Mouse (Mus musculus): ENCODE data around the gene Il17ra. TPM values are rescaled to one million over a fixed set of nuclear protein-coding genes. Genes with fewer than 3 reads are reported as not detected.
A peak's percentile ranks its signal among the peaks of the same experiment; 100 is the strongest.

The Il17ra gene
- total and polyA plus RNA-seq, 2 experiments: 3.6 to 20.7 TPM

DNA sequence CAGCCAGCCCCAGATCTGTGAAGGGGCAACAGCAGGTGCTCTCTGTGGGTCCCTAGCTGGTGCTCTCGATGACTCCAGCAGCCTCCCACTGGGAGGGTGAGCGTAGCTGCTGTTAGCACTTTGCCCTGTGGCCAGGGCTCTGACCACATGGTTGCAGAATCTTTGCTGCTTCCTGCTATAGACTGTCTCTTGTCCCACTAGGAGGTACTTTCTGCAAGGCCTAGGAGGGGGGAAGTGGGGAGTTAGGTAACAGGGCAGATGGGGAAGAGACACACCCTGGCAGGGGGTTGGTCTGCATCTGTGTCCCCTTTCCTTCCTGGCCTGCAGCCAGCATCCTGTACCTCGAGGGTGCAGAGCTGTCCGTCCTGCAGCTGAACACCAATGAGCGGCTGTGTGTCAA, 10.4 kb downstream of the Il17ra start:
- Histone ChIP-seq H3K27me3 (ENCODE audit: control insufficient read depth, insufficient read depth, low read length) (no peaks in the 10 kb centered on the region), H3K79me2 (ENCODE audit: control insufficient read depth, insufficient read depth, low read length) (no peaks in the 10 kb centered on the region; the same call in 1 of the 2 replicates), H3K9ac (ENCODE audit: low read depth, low read length) (no peak overlapping the region), H3K27ac (replicated peaks; ENCODE audit: insufficient read depth, low read depth, low read length) (no peak overlapping the region), H3K36me3 (ENCODE audit: control insufficient read depth, insufficient read depth, low read length) (peaks cover 4% of the 10 kb centered on the region; the same call in 1 of the 2 replicates), H3K4me3 (ENCODE audit: insufficient read depth, low read depth, low read length) (no peak overlapping the region), H3K4me1 (ENCODE audit: control insufficient read depth, insufficient read depth, low read length) (peaks cover 9% of the 10 kb centered on the region)
- WGBS: 36% methylated on average over 5 of the region's 5 CpGs
- TF ChIP-seq CTCF (IDR thresholded peaks at IDR 0.05; ENCODE audit: low read depth, low read length) (no peak), POLR2A (IDR thresholded peaks at IDR 0.05; ENCODE audit: extremely low read depth, insufficient read depth, low read length) (no peak)
- peak; percentile 29 for DNase-seq (ENCODE audit: extremely low read depth, low read depth, low spot score)

DNA sequence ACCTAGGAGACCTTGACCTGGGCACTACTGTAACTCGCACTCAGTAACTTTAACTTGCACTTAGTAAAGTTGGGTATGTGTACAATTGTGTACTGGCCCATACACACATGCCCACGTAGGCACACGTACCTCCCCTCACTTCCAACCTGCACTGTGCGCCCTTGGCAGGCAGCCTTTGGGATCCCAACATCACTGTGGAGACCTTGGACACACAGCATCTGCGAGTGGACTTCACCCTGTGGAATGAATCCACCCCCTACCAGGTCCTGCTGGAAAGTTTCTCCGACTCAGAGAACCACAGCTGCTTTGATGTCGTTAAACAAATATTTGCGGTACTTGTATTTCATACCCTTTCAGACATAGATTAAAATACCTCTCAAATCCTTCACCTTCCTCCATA, 12.2 kb downstream of the Il17ra start:
- H3K27ac ChIP-seq (replicated peaks; ENCODE audit: insufficient read depth, low read depth, low read length): no peak overlapping the region
- no peak overlapping the region for H3K4me3 ChIP-seq (ENCODE audit: insufficient read depth, low read depth, low read length)
- peaks cover 8% of the 10 kb centered on the region; the same call in 1 of the 2 replicates for H3K36me3 ChIP-seq (ENCODE audit: control insufficient read depth, insufficient read depth, low read length)
- 24% methylated on average over 8 of the region's 8 CpGs for WGBS
- no peak overlapping the region for H3K9ac ChIP-seq (ENCODE audit: low read depth, low read length)
- H3K4me1 ChIP-seq (ENCODE audit: control insufficient read depth, insufficient read depth, low read length): peaks cover 6% of the 10 kb centered on the region
- no peaks in the 10 kb centered on the region; the same call in 1 of the 2 replicates for H3K79me2 ChIP-seq (ENCODE audit: control insufficient read depth, insufficient read depth, low read length)
- TF ChIP-seq POLR2A (IDR thresholded peaks at IDR 0.05; ENCODE audit: extremely low read depth, insufficient read depth, low read length) (no peak), CTCF (IDR thresholded peaks at IDR 0.05; ENCODE audit: low read depth, low read length) (no peak)
- no peaks in the 10 kb centered on the region for H3K27me3 ChIP-seq (ENCODE audit: control insufficient read depth, insufficient read depth, low read length)
- DNase-seq (ENCODE audit: extremely low read depth, low read depth, low spot score): peak; percentile 80

DNA sequence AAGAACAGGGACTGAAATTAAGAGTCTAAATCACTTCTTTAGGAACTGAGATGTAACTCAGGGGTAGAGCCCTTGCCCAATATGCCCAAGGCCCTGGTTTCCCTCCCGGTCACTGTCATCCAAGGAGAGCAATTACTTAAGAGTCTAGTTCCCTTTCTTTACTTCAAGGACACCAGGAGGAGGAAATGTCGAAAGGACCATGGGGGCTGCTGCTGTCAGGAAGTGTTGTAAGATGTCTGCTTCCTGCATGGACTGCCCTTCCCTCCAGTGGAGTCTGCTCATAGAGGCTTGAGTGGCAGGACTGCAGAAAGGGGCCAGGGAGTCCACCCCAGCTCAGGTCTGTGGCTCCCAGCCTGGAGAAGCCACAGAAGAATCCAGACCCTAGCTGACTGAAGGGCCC, 16.3 kb downstream of the Il17ra start:
- no peak overlapping the region for H3K27ac ChIP-seq (replicated peaks; ENCODE audit: insufficient read depth, low read depth, low read length)
- H3K36me3 ChIP-seq (ENCODE audit: control insufficient read depth, insufficient read depth, low read length): peaks cover 8% of the 10 kb centered on the region; the same call in 1 of the 2 replicates
- no peaks in the 10 kb centered on the region for H3K27me3 ChIP-seq (ENCODE audit: control insufficient read depth, insufficient read depth, low read length)
- no peaks in the 10 kb centered on the region for H3K79me2 ChIP-seq (ENCODE audit: control insufficient read depth, insufficient read depth, low read length)
- H3K9ac ChIP-seq (ENCODE audit: low read depth, low read length): no peak overlapping the region
- no peak for TF ChIP-seq CTCF (IDR thresholded peaks at IDR 0.05; ENCODE audit: low read depth, low read length)
- no peak for TF ChIP-seq POLR2A (IDR thresholded peaks at IDR 0.05; ENCODE audit: extremely low read depth, insufficient read depth, low read length)
- H3K4me1 ChIP-seq (ENCODE audit: control insufficient read depth, insufficient read depth, low read length): peaks cover 4% of the 10 kb centered on the region
- H3K4me3 ChIP-seq (ENCODE audit: insufficient read depth, low read depth, low read length): no peak overlapping the region
- 68% methylated on average over 2 of the region's 2 CpGs for WGBS
- peak; percentile 39 for DNase-seq (ENCODE audit: extremely low read depth, low read depth, low spot score)

DNA sequence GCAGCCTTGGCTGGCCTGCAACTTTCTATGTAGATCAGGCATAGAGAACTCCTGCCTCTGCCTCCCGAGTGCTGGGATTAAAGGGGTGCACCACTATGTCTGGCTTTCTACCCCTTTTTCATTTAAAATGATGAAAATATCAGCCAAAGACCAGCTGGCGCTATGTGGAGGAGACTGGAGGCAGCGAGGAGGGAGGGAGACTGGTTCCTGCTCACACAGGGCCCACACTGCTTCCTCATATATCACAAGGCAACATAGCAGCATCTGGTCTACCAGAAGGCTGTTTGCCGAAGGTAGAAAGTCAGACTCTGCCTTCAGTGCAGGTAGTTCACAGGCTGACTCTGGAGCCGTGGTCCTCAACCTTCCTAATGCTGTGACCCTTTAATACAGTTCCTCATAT, 17.3 kb downstream of the Il17ra start:
- H3K27me3 ChIP-seq (ENCODE audit: control insufficient read depth, insufficient read depth, low read length): no peaks in the 10 kb centered on the region
- no peaks in the 10 kb centered on the region for H3K79me2 ChIP-seq (ENCODE audit: control insufficient read depth, insufficient read depth, low read length)
- no peak overlapping the region for H3K9ac ChIP-seq (ENCODE audit: low read depth, low read length)
- no peak overlapping the region for H3K4me3 ChIP-seq (ENCODE audit: insufficient read depth, low read depth, low read length)
- peaks cover 8% of the 10 kb centered on the region; the same call in 1 of the 2 replicates for H3K36me3 ChIP-seq (ENCODE audit: control insufficient read depth, insufficient read depth, low read length)
- WGBS: 94% methylated on average over 5 of the region's 5 CpGs
- H3K4me1 ChIP-seq (ENCODE audit: control insufficient read depth, insufficient read depth, low read length): peaks cover 4% of the 10 kb centered on the region
- TF ChIP-seq POLR2A (IDR thresholded peaks at IDR 0.05; ENCODE audit: extremely low read depth, insufficient read depth, low read length): no peak
- TF ChIP-seq CTCF (IDR thresholded peaks at IDR 0.05; ENCODE audit: low read depth, low read length): no peak
- DNase-seq (ENCODE audit: extremely low read depth, low read depth, low spot score): no peak
- no peak overlapping the region for H3K27ac ChIP-seq (replicated peaks; ENCODE audit: insufficient read depth, low read depth, low read length)

DNA sequence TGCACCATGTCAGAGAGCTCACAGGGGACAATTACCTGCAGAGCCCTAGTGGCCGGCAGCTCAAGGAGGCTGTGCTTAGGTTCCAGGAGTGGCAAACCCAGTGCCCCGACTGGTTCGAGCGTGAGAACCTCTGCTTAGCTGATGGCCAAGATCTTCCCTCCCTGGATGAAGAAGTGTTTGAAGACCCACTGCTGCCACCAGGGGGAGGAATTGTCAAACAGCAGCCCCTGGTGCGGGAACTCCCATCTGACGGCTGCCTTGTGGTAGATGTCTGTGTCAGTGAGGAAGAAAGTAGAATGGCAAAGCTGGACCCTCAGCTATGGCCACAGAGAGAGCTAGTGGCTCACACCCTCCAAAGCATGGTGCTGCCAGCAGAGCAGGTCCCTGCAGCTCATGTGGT, 18.5 kb downstream of the Il17ra start:
- Histone ChIP-seq H3K27ac (replicated peaks; ENCODE audit: insufficient read depth, low read depth, low read length) (no peak overlapping the region), H3K4me3 (ENCODE audit: insufficient read depth, low read depth, low read length) (no peak overlapping the region), H3K36me3 (ENCODE audit: control insufficient read depth, insufficient read depth, low read length) (peaks cover 7% of the 10 kb centered on the region; the same call in 1 of the 2 replicates), H3K79me2 (ENCODE audit: control insufficient read depth, insufficient read depth, low read length) (no peaks in the 10 kb centered on the region), H3K9ac (ENCODE audit: low read depth, low read length) (no peak overlapping the region), H3K4me1 (ENCODE audit: control insufficient read depth, insufficient read depth, low read length) (0 out of 2 replicates have a peak, but pooled peaks cover 2% of the 10 kb centered on the region), H3K27me3 (ENCODE audit: control insufficient read depth, insufficient read depth, low read length) (no peaks in the 10 kb centered on the region)
- 85% methylated on average over 6 of the region's 6 CpGs for WGBS
- no peak for TF ChIP-seq POLR2A (IDR thresholded peaks at IDR 0.05; ENCODE audit: extremely low read depth, insufficient read depth, low read length)
- peak; percentile 44 for TF ChIP-seq CTCF (IDR thresholded peaks at IDR 0.05; ENCODE audit: low read depth, low read length)
- DNase-seq (ENCODE audit: extremely low read depth, low read depth, low spot score): no peak

DNA sequence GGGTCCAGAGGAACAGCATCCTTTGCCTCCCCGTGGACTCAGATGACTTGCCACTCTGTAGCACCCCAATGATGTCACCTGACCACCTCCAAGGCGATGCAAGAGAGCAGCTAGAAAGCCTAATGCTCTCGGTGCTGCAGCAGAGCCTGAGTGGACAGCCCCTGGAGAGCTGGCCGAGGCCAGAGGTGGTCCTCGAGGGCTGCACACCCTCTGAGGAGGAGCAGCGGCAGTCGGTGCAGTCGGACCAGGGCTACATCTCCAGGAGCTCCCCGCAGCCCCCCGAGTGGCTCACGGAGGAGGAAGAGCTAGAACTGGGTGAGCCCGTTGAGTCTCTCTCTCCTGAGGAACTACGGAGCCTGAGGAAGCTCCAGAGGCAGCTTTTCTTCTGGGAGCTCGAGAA, 19.0 kb downstream of the Il17ra start:
- Histone ChIP-seq H3K27me3 (ENCODE audit: control insufficient read depth, insufficient read depth, low read length) (no peaks in the 10 kb centered on the region), H3K36me3 (ENCODE audit: control insufficient read depth, insufficient read depth, low read length) (peaks cover 7% of the 10 kb centered on the region; the same call in 1 of the 2 replicates), H3K9ac (ENCODE audit: low read depth, low read length) (no peak overlapping the region), H3K79me2 (ENCODE audit: control insufficient read depth, insufficient read depth, low read length) (no peaks in the 10 kb centered on the region), H3K27ac (replicated peaks; ENCODE audit: insufficient read depth, low read depth, low read length) (no peak overlapping the region), H3K4me3 (ENCODE audit: insufficient read depth, low read depth, low read length) (no peak overlapping the region), H3K4me1 (ENCODE audit: control insufficient read depth, insufficient read depth, low read length) (0 out of 2 replicates have a peak, but pooled peaks cover 2% of the 10 kb centered on the region)
- DNase-seq (ENCODE audit: extremely low read depth, low read depth, low spot score): no peak
- TF ChIP-seq CTCF (IDR thresholded peaks at IDR 0.05; ENCODE audit: low read depth, low read length) (no peak), POLR2A (IDR thresholded peaks at IDR 0.05; ENCODE audit: extremely low read depth, insufficient read depth, low read length) (no peak)
- 91% methylated on average over 14 of the region's 14 CpGs for WGBS
